Mouse (Mus musculus) intestine, embryonic 16.5 days (tissue): ENCODE data around the gene Abraxas2. TPM values are rescaled to one million over a fixed set of nuclear protein-coding genes. Genes with fewer than 3 reads are reported as not detected.

Experiments used
- ATAC-seq: fragments of 200-750 bp; cut with Nextera tagmentation; 2 replicates; pipeline ENCODE4 v1.8.0; 2017; ENCODE audit warnings: moderate TSS enrichment, moderate library complexity
- H3K27ac ChIP-seq: fragments of 300-500 bp; sonication (generic); 2 replicates; pipeline ENCODE4 v1.5.1; 2014; ENCODE audit warnings: mild to moderate bottlenecking, low read length
- H3K27me3 ChIP-seq: fragments of 300-500 bp; sonication (generic); replicated peaks from 2 replicates; pipeline ENCODE4 v1.6.1; 2014; ENCODE audit warnings: low read length, control low read depth, mixed read lengths; ENCODE audit not compliant: control insufficient read depth, insufficient read depth
- H3K36me3 ChIP-seq: fragments of 300-500 bp; sonication (generic); 2 replicates; pipeline ENCODE4 v1.6.1; 2014; ENCODE audit warnings: low read length, control low read depth; ENCODE audit not compliant: control insufficient read depth, insufficient read depth
- H3K4me1 ChIP-seq: fragments of 300-500 bp; sonication (generic); 2 replicates; pipeline ENCODE4 v1.6.1; 2014; ENCODE audit warnings: low read length, control low read depth, mixed read lengths; ENCODE audit not compliant: control insufficient read depth, insufficient read depth
- H3K4me2 ChIP-seq: fragments of 300-500 bp; sonication (generic); 2 replicates; pipeline ENCODE4 v1.6.1; 2014; ENCODE audit warnings: low read depth, low read length, control low read depth
- H3K4me3 ChIP-seq: fragments of 300-500 bp; sonication (generic); 2 replicates; pipeline ENCODE4 v1.5.1; 2014; ENCODE audit warnings: mild to moderate bottlenecking, low read length
- H3K9ac ChIP-seq: fragments of 300-500 bp; sonication (generic); 2 replicates; pipeline ENCODE4 v1.6.1; 2014; ENCODE audit warnings: low read depth, low read length
- H3K9me3 ChIP-seq: fragments of 300-500 bp; sonication (generic); 2 replicates; pipeline ENCODE4 v1.6.1; 2016; ENCODE audit warnings: low read length, control low read depth; ENCODE audit not compliant: control insufficient read depth
- WGBS: fragments of 180-500 bp; shearing (Covaris S2); extraction: QIAGEN DNeasy Blood & Tissue Kit; methylation state at CpG from one replicate; pipeline ENCODE4 v1.1.7; 2014; 5-methylcytosine and 5-hydroxymethylcytosine counted together
- polyA plus RNA-seq: library from polyadenylated mRNA; unstranded; fragments of >200 nt; fragmentation: Nextera tagmentation; extraction: Ambion mirVana; gene quantifications from 2 replicates; pipeline ENCODE4 v1.2.1, GENCODE M21; 2015

Gene Abraxas2
- polyA plus RNA-seq: 31.7 and 32.4 TPM in 2 replicates

DNA sequence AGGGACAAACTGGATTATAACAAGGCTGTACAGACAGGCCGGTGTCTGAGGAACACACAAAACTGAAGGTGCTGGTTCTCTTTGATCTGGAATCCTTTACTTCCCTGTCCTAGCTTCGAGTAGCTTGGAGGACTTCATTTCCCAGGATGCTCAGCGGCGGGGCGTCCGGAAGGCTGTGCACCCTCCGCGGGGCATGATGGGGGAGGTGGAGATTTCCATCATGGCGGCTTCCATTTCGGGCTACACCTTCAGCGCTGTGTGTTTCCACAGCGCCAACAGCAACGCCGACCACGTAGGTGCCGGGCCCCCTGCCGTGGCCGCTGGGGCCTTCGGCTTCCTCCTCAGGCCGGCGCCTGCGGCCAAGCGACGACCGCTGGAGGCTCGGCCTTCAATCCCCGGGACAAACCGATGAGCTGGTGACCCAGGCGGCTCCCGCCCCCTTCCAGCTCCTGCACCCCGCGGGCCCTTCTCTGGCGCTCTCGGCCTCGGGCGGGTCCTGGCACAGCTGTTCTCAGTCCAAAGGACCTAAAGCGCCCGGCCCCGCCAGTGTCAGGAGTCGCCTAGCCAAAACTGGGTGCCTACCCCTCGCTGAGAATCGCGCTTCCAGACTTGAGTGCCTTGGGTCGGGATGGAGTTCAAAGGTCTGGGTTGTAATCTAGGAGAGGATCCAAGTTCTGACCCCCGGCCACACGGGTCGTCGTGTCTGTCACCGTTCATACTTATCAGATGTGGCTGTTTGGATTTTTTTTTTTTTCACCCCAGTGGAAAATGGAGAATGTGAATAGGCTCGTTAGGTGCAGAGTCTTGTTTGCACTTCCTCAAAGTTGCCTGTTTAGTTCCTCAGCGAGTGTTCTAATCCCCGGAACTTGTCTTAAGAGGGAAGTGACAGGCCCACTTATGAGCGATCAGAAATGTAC lies at the start of gene Abraxas2:
TSS of gene Abraxas2 (plus strand) at position 184 of the 917 bp plus-strand sequence.
- ATAC-seq: peak; percentile 97
- Histone ChIP-seq H3K27me3 (no peaks in the 10 kb centered on the region), H3K9ac (peak within 1 kb of the TSS; percentile 93), H3K4me1 (peaks cover 6% of the 10 kb centered on the region), H3K27ac (peak within 1 kb of the TSS; percentile 91), H3K9me3 (no peaks in the 10 kb centered on the region), H3K36me3 (no peaks in the 10 kb centered on the region), H3K4me3 (peak within 1 kb of the TSS; percentile 93), H3K4me2 (peak within 1 kb of the TSS; percentile 74)
- under 1% methylated on average over 53 of the region's 53 CpGs for WGBS

DNA sequence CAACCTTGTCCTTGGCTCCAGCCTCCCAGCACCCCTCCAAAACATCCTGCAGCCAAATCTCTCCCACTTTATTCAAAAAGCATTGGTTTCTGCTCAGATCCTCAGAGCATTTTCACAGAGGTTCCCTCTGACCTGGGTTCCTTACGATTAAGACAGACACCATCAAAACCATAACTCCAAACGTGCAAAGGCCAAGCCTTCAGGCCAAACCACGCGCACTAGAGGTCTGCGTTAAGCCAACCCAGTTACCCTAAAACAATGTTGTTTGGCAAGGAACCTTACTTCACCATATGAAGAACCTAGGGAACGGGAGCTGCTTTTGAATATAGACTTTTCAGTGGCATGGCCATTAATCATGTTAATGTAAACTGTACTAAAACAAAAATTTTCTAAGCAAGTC lies 49.3 kb upstream of the Abraxas2 start:
- peaks cover 63% of the 10 kb centered on the region for H3K4me1 ChIP-seq
- no peaks in the 10 kb centered on the region for H3K9me3 ChIP-seq
- H3K27me3 ChIP-seq: no peaks in the 10 kb centered on the region
- peak overlapping the region; percentile 61 for H3K9ac ChIP-seq
- WGBS: 40% methylated on average over 6 of the region's 6 CpGs
- no peak for ATAC-seq
- H3K4me3 ChIP-seq: no peak overlapping the region
- H3K36me3 ChIP-seq: no peaks in the 10 kb centered on the region
- H3K27ac ChIP-seq: peak overlapping the region; percentile 94
- peak overlapping the region; percentile 30; the same call in 1 of the 2 replicates for H3K4me2 ChIP-seq

DNA sequence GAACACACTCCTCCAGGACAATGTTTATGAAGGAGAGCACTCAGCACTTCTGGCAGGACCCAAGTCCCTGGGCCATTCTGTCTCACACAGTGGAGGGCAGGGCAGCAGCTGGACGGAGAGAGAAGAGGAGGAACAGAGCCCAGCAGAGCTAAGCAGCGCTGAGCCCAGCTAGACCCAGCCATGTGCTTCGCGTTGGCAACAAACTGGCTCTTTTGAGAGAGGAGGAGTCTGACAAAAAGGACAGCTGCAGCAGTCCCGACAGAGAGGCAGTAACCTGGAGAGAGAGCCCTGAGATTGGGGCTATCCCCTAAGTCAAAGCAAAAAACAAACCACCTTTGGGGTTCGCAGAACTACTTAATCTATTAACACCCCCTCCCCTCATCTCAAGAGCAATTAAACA lies 48.7 kb upstream of the Abraxas2 start:
- Histone ChIP-seq H3K4me3 (no peak overlapping the region), H3K27me3 (no peaks in the 10 kb centered on the region), H3K27ac (peak overlapping the region; percentile 70), H3K4me2 (peak overlapping the region; percentile 30), H3K9ac (peak overlapping the region; percentile 61; the same call in 1 of the 2 replicates), H3K36me3 (no peaks in the 10 kb centered on the region), H3K9me3 (no peaks in the 10 kb centered on the region), H3K4me1 (peaks cover 66% of the 10 kb centered on the region)
- ATAC-seq: 0 out of 2 replicates have a peak, but pooled peaks have one; percentile 6
- 33% methylated on average over 6 of the region's 6 CpGs for WGBS

DNA sequence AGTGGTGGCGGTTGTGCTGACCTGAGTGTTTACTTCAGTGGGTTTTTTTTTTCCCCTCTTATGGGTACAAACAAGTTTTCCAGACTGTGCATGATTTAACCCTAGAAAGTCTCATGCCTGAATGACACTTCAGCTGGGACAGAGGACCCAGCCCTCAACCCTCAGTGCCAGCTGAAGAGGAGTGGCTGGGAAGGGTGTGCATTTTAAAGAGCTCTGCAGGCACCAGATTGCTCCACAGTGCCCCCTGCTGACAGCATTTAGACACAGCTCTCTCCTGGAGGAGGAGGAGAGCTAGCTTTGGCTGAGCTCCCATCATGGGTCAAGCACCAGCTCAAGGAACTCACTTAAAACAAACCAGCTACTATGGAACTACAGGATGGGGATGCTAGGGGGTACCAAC lies 48.1 kb upstream of the Abraxas2 start:
- Histone ChIP-seq H3K36me3 (no peaks in the 10 kb centered on the region), H3K9ac (no peak overlapping the region), H3K4me3 (no peak overlapping the region), H3K27me3 (no peaks in the 10 kb centered on the region), H3K27ac (peak overlapping the region; percentile 70; the same call in 1 of the 2 replicates), H3K4me2 (peak overlapping the region; percentile 30; the same call in 1 of the 2 replicates), H3K9me3 (no peaks in the 10 kb centered on the region), H3K4me1 (peaks cover 66% of the 10 kb centered on the region)
- WGBS: 67% methylated on average over 1 of the region's 1 CpGs
- peak; percentile 43 for ATAC-seq

DNA sequence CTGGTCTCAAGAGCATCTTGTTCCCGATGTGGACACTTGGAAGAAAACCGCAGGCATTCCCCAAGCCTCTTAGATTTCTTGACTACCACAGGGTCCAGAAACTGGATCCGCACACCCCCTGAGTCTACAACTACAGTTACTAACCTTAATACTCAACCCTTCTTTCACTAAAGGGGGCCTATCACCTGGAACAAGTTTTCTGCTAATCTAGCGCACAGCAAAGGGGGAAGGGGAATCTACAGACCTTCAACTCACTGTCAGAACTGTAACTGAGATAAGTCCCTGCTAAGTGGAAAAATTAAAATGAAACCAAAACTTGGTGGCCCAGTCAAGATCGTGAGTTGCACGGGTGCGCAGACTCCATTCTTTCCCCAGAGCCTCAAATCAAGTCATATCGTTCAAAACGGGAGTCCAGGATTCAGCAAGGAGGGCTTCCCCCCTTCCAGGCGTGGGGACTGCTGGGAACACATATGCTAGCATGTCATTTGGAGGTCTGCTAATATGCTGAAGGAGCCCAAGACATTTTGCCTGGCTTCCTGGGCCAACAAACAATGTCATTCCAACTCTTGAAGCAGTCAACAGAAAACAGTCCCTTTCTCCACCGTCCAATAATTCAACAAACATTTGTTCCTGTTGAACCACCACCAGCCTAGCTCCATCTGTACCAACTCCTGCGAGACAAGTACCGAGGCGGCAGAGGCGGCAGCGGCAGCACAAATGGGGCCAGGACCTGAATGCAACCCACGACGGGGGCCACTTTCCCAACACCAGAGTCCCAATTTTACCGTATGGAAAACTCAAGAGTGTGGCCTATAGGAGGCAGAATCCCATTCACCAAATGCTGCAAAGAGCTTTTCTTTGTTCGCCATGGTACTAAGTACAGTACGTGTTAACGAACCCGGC lies 47.1 kb upstream of the Abraxas2 start:
- H3K4me2 ChIP-seq: peak overlapping the region; percentile 88
- H3K4me3 ChIP-seq: peak overlapping the region; percentile 81
- no peaks in the 10 kb centered on the region for H3K36me3 ChIP-seq
- H3K4me1 ChIP-seq: peaks cover 56% of the 10 kb centered on the region
- ATAC-seq: no peak
- H3K9me3 ChIP-seq: no peaks in the 10 kb centered on the region
- H3K27ac ChIP-seq: peak overlapping the region; percentile 92
- 15% methylated on average over 23 of the region's 23 CpGs for WGBS
- peak overlapping the region; percentile 89 for H3K9ac ChIP-seq
- H3K27me3 ChIP-seq: no peaks in the 10 kb centered on the region

DNA sequence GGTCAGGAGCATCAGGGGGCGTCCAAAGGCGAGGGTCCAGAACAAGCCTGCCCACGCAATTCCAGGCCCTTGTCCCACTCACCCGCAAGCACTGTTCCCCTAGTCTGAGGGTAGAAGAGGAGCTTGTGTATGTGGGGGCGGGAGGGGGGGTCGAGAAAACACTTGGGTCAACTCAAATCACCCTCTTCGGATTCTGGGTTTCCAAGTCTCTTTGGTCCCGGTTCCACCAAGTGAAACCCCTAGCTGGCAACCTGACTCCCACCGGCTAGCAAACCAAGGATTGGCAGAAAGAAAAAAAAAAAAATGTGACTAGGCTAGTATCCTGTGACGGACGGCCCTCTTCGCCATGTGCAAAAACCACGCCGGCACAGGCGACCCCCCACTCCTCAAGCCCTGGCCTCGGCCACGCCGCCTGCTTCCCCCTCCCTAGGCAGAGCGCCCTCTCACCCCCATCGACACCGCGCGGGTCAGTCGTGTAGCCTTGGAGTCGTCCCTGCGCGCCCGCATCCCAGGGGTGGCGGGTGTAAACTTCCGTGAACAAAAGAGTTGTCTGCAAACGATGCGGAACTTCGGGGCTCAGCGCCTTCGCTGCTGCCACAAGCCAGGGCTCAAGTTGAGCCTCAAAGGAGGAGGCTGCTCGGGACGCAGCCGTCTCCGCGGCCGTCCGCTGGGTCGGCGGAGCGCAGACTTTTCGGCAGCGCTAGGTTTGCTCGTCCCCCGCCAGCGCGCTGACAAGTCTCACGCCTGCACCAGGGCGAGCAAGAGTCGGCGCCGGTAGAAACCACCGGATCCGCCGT lies 46.2 kb upstream of the Abraxas2 start:
- peaks cover 48% of the 10 kb centered on the region for H3K4me1 ChIP-seq
- under 1% methylated on average over 59 of the region's 59 CpGs for WGBS

DNA sequence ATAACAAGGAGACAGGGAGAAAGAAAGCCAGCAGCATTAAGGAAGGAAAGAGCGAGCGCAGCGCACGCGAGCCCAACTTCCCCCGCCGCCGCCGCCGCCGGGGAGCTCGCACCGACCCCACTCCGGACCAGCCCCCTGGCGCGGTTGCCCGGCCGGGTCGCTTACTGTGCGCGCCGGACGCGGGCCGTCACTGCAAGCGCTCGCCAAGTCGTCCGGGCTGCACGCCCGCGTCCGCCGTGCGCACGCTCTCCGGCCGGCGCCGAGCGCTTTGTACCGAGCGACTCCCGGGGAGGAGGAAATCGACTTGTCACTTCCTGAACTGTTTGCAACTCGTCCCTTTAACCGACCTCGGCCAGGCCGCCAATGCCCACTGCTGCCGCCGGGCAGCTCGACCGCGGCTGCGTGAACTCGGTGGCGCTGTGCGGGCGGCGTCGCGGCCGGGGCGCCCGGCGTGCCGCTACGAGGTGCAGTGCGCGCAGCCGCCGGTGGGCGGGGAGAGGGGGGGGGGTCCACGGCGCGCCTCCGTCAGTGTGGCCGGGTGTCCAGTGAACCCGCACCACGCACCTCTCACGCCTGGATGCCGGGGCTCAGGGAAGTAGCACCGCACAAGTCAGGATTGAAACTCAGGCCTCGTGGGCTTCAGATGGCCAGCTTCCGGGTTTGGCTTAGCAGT lies 45.5 kb upstream of the Abraxas2 start, which contains the start of gene Fam53b:
TSS of gene Fam53b (minus strand) at position 471 of the 673 bp plus-strand sequence.
- H3K27me3 ChIP-seq: no peaks in the 10 kb centered on the region
- WGBS: under 1% methylated on average over 84 of the region's 85 CpGs

More for the DNA sequence above, 46.2 kb upstream of the Abraxas2 start:
- peak overlapping the region; percentile 81 for H3K4me3 ChIP-seq
- peak overlapping the region; percentile 92 for H3K27ac ChIP-seq
- no peaks in the 10 kb centered on the region for H3K9me3 ChIP-seq
- H3K4me2 ChIP-seq: peak overlapping the region; percentile 88
- H3K36me3 ChIP-seq: no peaks in the 10 kb centered on the region
- H3K27me3 ChIP-seq: no peaks in the 10 kb centered on the region
- ATAC-seq: peak; percentile 26; the same call in 1 of the 2 replicates
- peak overlapping the region; percentile 89 for H3K9ac ChIP-seq

DNA sequence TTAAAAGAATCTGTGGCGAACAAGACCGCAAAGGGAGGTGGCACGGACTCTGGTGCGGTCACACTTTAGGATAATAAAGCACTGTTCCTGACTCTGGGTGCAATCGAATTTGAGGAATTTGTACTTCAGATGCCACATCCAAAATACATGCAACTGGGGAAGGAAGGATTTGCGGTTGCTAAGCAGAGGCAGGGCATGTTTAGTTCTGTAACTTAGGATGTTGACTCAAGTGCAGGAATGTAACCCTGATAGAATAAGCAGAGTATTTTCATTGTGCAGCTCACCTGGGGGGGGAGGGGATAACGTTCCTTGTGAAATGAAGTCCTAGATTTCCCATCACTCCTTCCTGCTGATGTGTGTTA lies 45.0 kb upstream of the Abraxas2 start:
- no peaks in the 10 kb centered on the region for H3K36me3 ChIP-seq
- H3K27me3 ChIP-seq: no peaks in the 10 kb centered on the region
- peak; percentile 9 for ATAC-seq
- H3K4me1 ChIP-seq: peaks cover 36% of the 10 kb centered on the region
- WGBS: 2% methylated on average over 7 of the region's 7 CpGs
- H3K4me2 ChIP-seq: peak overlapping the region; percentile 88
- H3K27ac ChIP-seq: peak overlapping the region; percentile 92
- no peaks in the 10 kb centered on the region for H3K9me3 ChIP-seq
- peak overlapping the region; percentile 89 for H3K9ac ChIP-seq
- peak overlapping the region; percentile 81 for H3K4me3 ChIP-seq

More for the DNA sequence above, 45.5 kb upstream of the Abraxas2 start, which contains the start of gene Fam53b:
- peak within 1 kb of the TSS; percentile 88 for H3K4me2 ChIP-seq
- H3K9me3 ChIP-seq: no peaks in the 10 kb centered on the region
- H3K27ac ChIP-seq: peak within 1 kb of the TSS; percentile 92
- peak within 1 kb of the TSS; percentile 81 for H3K4me3 ChIP-seq
- peak; percentile 75 for ATAC-seq
- H3K9ac ChIP-seq: peak within 1 kb of the TSS; percentile 89
- no peaks in the 10 kb centered on the region for H3K36me3 ChIP-seq
- peaks cover 41% of the 10 kb centered on the region for H3K4me1 ChIP-seq
